Mouse (Mus musculus) liver, embryonic 14.5 days (tissue): ENCODE measurements around the gene Ncbp1.

Experiments used
- CTCF ChIP-seq: IDR thresholded peaks from 2 replicates; pipeline ENCODE4 v1.5.1; 2016; ENCODE audit warnings: antibody characterized with exemption, low read depth, control low read depth
- EP300 ChIP-seq: IDR thresholded peaks from 2 replicates; pipeline ENCODE4 v1.6.1; 2016; ENCODE audit warnings: antibody characterized with exemption, low read depth

- TF ChIP-seq CTCF, result no peak
- TF ChIP-seq EP300, result no peak
Observed at GRCm38 (mm10) chr4:46185423-46185822, 47.0 kb downstream of the Ncbp1 start.
